Mouse (Mus musculus): ENCODE data around the gene Mafg. TPM values are rescaled to one million over a fixed set of nuclear protein-coding genes. Genes with fewer than 3 reads are reported as not detected.

Mafg gene
- polyA plus RNA-seq, 1 experiment from 2014 or later: 31.2 TPM

DNA sequence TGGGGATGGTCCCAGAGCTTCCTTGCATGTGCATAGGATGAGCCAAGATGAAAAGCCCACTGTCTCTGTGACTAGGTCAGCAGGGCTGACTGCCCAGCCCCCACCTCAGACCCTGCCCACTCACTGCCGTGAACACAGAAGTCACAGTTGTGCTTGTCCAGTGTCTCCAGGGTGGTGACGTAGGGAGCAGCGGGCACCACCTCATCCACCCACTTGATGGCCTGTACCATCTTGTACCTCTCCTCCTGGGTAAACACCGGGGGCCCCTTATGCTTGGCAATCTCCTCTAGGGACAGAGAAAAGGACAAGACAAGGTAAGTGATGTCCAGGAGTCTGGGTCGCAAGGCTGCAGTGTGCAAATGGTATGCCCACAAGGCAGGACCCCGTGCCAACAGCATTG lies 18.2 kb downstream of the Mafg start:
- H3K4me3 ChIP-seq (replicated peaks): no peak overlapping the region
- 91% methylated on average over 6 of the region's 6 CpGs for WGBS
- H3K4me1 ChIP-seq (replicated peaks): peaks cover 26% of the 10 kb centered on the region
- H3K4me2 ChIP-seq (replicated peaks): no peak overlapping the region
- no peak for ATAC-seq
- H3K9ac ChIP-seq (replicated peaks): no peak overlapping the region
- no peaks in the 10 kb centered on the region for H3K27me3 ChIP-seq
- no peak overlapping the region for H3K27ac ChIP-seq
- H3K9me3 ChIP-seq: no peaks in the 10 kb centered on the region
- peaks cover 72% of the 10 kb centered on the region for H3K36me3 ChIP-seq

DNA sequence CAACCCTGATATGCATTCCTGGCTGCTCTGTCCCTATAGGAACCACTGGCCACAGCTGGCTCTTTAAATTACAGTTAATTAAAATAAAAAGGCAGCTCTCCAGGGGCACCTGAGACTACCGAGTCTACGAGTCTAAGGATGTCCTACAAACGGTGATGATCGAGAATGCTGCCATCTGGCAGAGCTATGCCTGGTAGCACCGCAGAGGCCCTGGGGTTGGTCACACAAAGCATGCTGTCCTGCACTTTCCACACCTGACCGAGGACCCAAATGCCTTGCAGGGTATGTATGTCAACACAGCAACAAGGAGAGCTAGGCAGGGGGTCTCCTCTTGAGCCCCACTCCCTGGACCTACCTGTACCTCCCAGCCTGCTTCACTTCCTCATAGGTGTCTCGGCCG lies 19.4 kb downstream of the Mafg start:
- whole genome bisulfite sequencing: 84% methylated on average over 8 of the region's 8 CpGs
- H3K4me2 ChIP-seq (replicated peaks): no peak overlapping the region
- no peak overlapping the region for H3K9ac ChIP-seq (replicated peaks)
- no peak overlapping the region for H3K4me3 ChIP-seq (replicated peaks)
- peaks cover 30% of the 10 kb centered on the region for H3K4me1 ChIP-seq (replicated peaks)
- peaks cover 8% of the 10 kb centered on the region; the same call in 1 of the 2 replicates for H3K27me3 ChIP-seq
- no peak overlapping the region for H3K27ac ChIP-seq
- ATAC-seq: no peak
- H3K9me3 ChIP-seq: no peaks in the 10 kb centered on the region
- peaks cover 71% of the 10 kb centered on the region for H3K36me3 ChIP-seq

DNA sequence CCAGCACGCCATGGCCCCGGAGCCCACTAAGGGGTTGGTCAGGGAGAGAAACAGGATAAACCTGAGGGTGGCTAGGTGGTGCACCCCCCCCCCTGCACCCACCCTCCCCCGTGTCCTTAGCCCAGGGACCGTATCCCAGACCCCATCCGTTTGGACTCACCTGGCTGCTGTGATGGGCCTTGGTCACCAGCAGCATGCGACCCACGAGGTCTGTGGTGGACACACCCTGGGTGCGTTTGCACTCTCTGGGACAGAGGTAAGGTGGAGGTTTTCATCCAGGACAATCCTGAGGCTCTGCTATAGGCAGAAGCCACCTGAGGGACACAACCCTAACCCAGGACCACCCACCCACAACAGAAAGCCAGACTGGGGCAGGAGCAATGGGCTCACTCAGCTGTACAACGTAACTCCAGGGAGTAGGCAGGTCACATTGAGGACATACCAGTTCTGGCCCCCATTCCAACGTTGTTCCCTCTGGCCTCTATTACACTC lies 19.9 kb downstream of the Mafg start:
- Histone ChIP-seq H3K27ac (no peak overlapping the region), H3K4me2 (replicated peaks) (no peak overlapping the region), H3K36me3 (peaks cover 66% of the 10 kb centered on the region), H3K27me3 (peaks cover 12% of the 10 kb centered on the region; the same call in 1 of the 2 replicates), H3K9me3 (no peaks in the 10 kb centered on the region), H3K4me1 (replicated peaks) (peaks cover 35% of the 10 kb centered on the region), H3K9ac (replicated peaks) (no peak overlapping the region), H3K4me3 (replicated peaks) (no peak overlapping the region)
- no peak for ATAC-seq
- 89% methylated on average over 10 of the region's 10 CpGs for WGBS

DNA sequence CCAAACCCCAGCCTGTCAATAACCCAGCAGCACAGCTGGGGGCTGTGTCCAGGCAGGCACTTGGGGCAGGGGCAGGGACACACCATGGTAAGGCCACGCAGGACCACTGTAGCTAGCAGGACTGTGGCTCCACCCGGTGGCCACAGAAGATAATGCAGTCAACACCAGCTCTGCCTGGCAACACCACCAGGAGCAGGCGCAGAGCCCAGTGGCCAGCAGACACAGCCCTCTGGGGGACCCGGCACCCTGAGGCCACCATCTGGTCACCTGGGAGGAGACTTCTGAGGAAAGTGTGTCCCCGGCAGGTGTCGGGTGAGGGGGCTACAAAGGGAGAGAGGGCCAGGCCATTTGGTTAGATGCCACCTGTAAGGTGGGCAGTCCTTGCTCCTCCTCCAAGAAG lies 20.6 kb downstream of the Mafg start:
- H3K9ac ChIP-seq (replicated peaks): no peak overlapping the region
- H3K4me2 ChIP-seq (replicated peaks): no peak overlapping the region
- 54% methylated on average over 6 of the region's 6 CpGs for WGBS
- H3K9me3 ChIP-seq: no peaks in the 10 kb centered on the region
- peaks cover 17% of the 10 kb centered on the region; the same call in 1 of the 2 replicates for H3K27me3 ChIP-seq
- peaks cover 43% of the 10 kb centered on the region for H3K4me1 ChIP-seq (replicated peaks)
- no peak overlapping the region for H3K4me3 ChIP-seq (replicated peaks)
- peaks cover 61% of the 10 kb centered on the region for H3K36me3 ChIP-seq
- no peak overlapping the region for H3K27ac ChIP-seq
- peak; percentile 18; the same call in 1 of the 2 replicates for ATAC-seq

DNA sequence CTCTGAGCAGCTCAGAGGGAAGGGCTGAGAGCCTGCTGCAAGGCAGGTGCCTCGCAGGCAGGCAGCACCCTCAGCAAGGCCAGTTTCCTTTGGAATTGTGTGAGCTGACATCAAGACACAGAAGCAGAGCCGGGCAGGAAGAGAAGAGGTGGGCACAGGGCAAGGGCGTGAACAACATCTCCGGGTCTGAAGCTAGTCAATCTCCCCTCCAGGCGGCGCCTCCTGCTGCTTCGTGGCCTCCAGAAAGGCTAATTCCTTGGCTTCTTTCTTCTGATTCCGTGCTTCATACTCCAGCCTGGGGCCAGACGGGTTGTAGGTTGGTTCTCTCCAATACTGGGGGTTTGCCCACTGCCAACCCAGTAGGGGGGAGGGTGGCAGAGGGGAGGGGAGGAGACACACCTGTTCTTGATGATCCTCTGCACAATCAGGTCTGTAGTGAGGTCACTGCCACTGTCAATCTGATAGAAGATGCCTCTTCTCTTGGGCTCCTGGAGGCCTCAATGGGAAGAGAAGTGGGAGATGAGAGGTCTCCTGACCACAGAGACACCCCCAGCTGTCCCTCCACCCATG lies 22.8 kb downstream of the Mafg start:
- H3K4me1 ChIP-seq (replicated peaks): peaks cover 27% of the 10 kb centered on the region
- no peak overlapping the region for H3K4me3 ChIP-seq (replicated peaks)
- H3K4me2 ChIP-seq (replicated peaks): no peak overlapping the region
- H3K36me3 ChIP-seq: peaks cover 75% of the 10 kb centered on the region
- peaks cover 17% of the 10 kb centered on the region; the same call in 1 of the 2 replicates for H3K27me3 ChIP-seq
- no peak overlapping the region for H3K27ac ChIP-seq
- no peak overlapping the region for H3K9ac ChIP-seq (replicated peaks)
- 76% methylated on average over 9 of the region's 9 CpGs for WGBS
- ATAC-seq: no peak
- H3K9me3 ChIP-seq: no peaks in the 10 kb centered on the region

GRCm38 (mm10) chr11:120609250-120609649 lies 24.1 kb downstream of the Mafg start:
- peaks cover 78% of the 10 kb centered on the region for H3K36me3 ChIP-seq
- H3K9me3 ChIP-seq: no peaks in the 10 kb centered on the region
- WGBS: 32% methylated on average over 8 of the region's 8 CpGs
- H3K9ac ChIP-seq (replicated peaks): no peak overlapping the region
- H3K27me3 ChIP-seq: peaks cover 17% of the 10 kb centered on the region; the same call in 1 of the 2 replicates
- H3K4me2 ChIP-seq (replicated peaks): no peak overlapping the region
- no peak for ATAC-seq
- H3K4me3 ChIP-seq (replicated peaks): no peak overlapping the region
- H3K27ac ChIP-seq: no peak overlapping the region
- peaks cover 20% of the 10 kb centered on the region for H3K4me1 ChIP-seq (replicated peaks)

GRCm38 (mm10) chr11:120608241-120609034 lies 25.0 kb downstream of the Mafg start, which contains the start of gene Npb:
Gene Npb, plus strand, starts transcription at chr11:120608477.
- Histone ChIP-seq H3K9ac (replicated peaks) (peak within 1 kb of the TSS; percentile 54), H3K4me2 (replicated peaks) (peak within 1 kb of the TSS; percentile 43), H3K4me3 (replicated peaks) (peak within 1 kb of the TSS; percentile 20; the same call in 1 of the 2 replicates), H3K27ac (no peak within 1 kb of the TSS), H3K4me1 (replicated peaks) (peaks cover 18% of the 10 kb centered on the region), H3K36me3 (peaks cover 78% of the 10 kb centered on the region), H3K27me3 (peaks cover 17% of the 10 kb centered on the region; the same call in 1 of the 2 replicates), H3K9me3 (no peaks in the 10 kb centered on the region)
- ATAC-seq: 0 out of 2 replicates have a peak, but pooled peaks have one; percentile 19
- 7% methylated on average over 45 of the region's 45 CpGs for WGBS

- H3K4me3 ChIP-seq (replicated peaks): no peak overlapping the region
- ATAC-seq: no peak
- H3K36me3 ChIP-seq: peaks cover 78% of the 10 kb centered on the region
- no peaks in the 10 kb centered on the region for H3K9me3 ChIP-seq
- H3K9ac ChIP-seq (replicated peaks): no peak overlapping the region
- no peak overlapping the region for H3K27ac ChIP-seq
- H3K4me1 ChIP-seq (replicated peaks): peaks cover 18% of the 10 kb centered on the region
- WGBS: 79% methylated on average over 4 of the region's 4 CpGs
- no peak overlapping the region for H3K4me2 ChIP-seq (replicated peaks)
- peaks cover 17% of the 10 kb centered on the region; the same call in 1 of the 2 replicates for H3K27me3 ChIP-seq
Observed at GRCm38 (mm10) chr11:120606764-120607163, 26.6 kb downstream of the Mafg start.

DNA sequence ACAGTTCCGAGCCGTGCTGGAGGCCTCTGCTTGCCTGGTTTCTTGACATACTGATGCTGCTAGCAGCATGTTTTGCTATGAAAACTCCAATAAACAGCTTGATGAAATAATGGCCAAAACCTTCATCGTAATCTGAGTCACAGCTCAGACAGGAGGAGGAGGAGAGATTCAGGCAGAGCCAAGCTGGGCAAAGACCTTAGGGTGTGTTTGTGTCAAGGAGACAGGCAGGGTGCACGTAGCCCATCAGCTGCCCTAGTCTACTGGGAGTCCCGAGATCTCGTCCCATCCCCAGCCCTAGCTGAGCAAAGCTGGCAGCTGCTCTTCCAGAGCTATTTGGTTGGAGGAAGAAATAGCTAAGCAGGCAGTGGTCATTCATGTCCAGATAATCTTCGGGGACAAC lies 27.7 kb downstream of the Mafg start:
- Histone ChIP-seq H3K9ac (replicated peaks) (no peak overlapping the region), H3K27ac (no peak overlapping the region), H3K4me3 (replicated peaks) (no peak overlapping the region), H3K27me3 (peaks cover 17% of the 10 kb centered on the region; the same call in 1 of the 2 replicates), H3K4me2 (replicated peaks) (no peak overlapping the region), H3K36me3 (peaks cover 76% of the 10 kb centered on the region), H3K9me3 (no peaks in the 10 kb centered on the region), H3K4me1 (replicated peaks) (peaks cover 18% of the 10 kb centered on the region)
- ATAC-seq: no peak
- WGBS: 94% methylated on average over 7 of the region's 7 CpGs

DNA sequence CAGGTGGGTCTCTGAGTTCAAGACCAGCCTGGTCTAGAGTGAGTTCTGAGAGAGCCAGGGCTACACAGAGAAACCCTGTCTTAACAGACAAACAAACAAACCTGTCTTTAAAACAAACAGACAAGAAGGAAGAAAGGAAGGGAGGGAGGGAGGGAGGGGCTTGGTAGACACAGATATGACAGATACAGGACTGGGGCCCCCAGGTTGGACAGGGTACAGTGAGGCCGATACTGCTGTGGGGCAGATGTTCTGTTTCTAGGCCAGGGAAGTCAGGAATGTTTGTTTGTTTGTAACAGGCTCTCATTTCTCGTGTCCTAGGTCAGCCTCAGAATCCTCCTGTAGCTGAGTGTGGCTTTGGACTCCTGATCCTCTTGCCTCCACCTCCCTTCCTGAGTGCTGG lies 29.9 kb downstream of the Mafg start:
- 0 out of 2 replicates have a peak, but pooled peaks cover 5% of the 10 kb centered on the region for H3K27me3 ChIP-seq
- peaks cover 63% of the 10 kb centered on the region for H3K36me3 ChIP-seq
- H3K4me1 ChIP-seq (replicated peaks): peaks cover 25% of the 10 kb centered on the region
- H3K9ac ChIP-seq (replicated peaks): no peak overlapping the region
- WGBS: 77% methylated on average over 2 of the region's 2 CpGs
- no peaks in the 10 kb centered on the region for H3K9me3 ChIP-seq
- H3K4me2 ChIP-seq (replicated peaks): no peak overlapping the region
- no peak overlapping the region for H3K27ac ChIP-seq
- no peak for ATAC-seq
- no peak overlapping the region for H3K4me3 ChIP-seq (replicated peaks)

DNA sequence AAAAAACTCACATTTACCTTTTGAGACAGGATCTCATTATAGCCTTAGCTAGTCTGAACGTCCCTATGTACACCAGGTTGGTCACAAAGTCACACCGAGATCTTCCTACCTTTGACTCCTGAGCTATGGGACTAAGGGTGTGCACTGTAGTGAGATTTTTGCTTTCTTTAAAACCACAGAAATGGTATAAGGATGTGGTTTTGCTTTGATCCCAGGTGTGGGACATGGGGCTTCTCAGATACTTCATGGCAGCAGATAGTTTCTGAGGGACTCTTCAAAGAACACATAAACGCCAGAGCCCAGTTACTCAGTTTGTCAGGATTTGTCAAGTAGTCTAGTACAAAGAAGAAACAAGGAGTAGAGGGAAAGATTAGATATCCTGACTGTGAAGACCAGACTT lies 32.7 kb downstream of the Mafg start:
- 95% methylated on average over 3 of the region's 3 CpGs for WGBS
- Histone ChIP-seq H3K4me2 (replicated peaks) (no peak overlapping the region), H3K36me3 (peaks cover 64% of the 10 kb centered on the region), H3K27me3 (no peaks in the 10 kb centered on the region), H3K4me1 (replicated peaks) (peaks cover 31% of the 10 kb centered on the region), H3K27ac (no peak overlapping the region), H3K9ac (replicated peaks) (no peak overlapping the region), H3K9me3 (no peaks in the 10 kb centered on the region), H3K4me3 (replicated peaks) (no peak overlapping the region)
- ATAC-seq: no peak

DNA sequence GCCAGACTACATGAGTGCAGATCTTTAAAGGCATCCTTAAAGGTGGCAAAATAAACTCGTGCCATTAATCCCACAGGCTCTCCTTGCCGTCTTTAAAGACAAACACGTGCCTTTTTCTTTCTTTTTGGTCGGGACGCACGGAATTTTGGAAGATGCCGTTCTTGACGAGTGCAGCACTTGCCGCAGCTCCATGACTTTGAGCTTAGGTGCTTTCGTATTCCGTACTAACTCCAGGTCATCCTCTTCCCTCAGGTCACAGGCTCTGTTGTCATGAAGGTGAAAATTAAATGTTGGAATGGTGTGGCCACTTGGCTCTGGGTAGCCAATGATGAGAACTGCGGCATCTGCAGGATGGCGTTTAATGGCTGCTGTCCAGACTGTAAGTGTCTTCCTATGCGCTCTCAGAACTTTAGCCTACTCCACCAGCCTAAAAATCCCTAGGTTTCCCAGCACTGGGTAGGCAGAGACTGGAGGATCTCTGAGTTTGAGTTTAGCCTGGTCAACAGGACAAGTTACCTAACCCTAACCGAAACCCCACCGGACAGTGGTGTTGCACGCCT lies 34.3 kb downstream of the Mafg start:
- Histone ChIP-seq H3K9ac (replicated peaks) (peak overlapping the region; percentile 99), H3K27me3 (no peaks in the 10 kb centered on the region), H3K4me1 (replicated peaks) (peaks cover 31% of the 10 kb centered on the region), H3K4me2 (replicated peaks) (peak overlapping the region; percentile 65), H3K9me3 (no peaks in the 10 kb centered on the region), H3K36me3 (peaks cover 62% of the 10 kb centered on the region), H3K27ac (no peak overlapping the region), H3K4me3 (replicated peaks) (peak overlapping the region; percentile 99)
- 50% methylated on average over 17 of the region's 17 CpGs for WGBS
- ATAC-seq: no peak
